Mouse (Mus musculus) thymus, adult 2 months (tissue): ENCODE measurements at regions not wholly inside any gene's neighbourhood (a gene's known extent, or its start where the extent isn't known, plus 50 kb on each side); places are given as distances from the start of the nearest gene placed in this dataset.

Experiments
- CTCF ChIP-seq: fragments of 200-500 bp; IDR thresholded peaks from 2 replicates; pipeline ENCODE4 v1.5.1; 2012; ENCODE audit warnings: mild to moderate bottlenecking, control low read depth, low read length, moderate library complexity, borderline replicate concordance; ENCODE audit not compliant: control insufficient read depth, poor library complexity, insufficient read depth; ENCODE audit errors: extremely low read depth
- POLR2A ChIP-seq: fragments of 200-500 bp; IDR thresholded peaks from 2 replicates; pipeline ENCODE4 v1.6.1; 2012; ENCODE audit warnings: mild to moderate bottlenecking, low read length, control low read depth, moderate library complexity; ENCODE audit not compliant: control insufficient read depth, poor library complexity, insufficient read depth; ENCODE audit errors: extremely low read depth

- TF ChIP-seq CTCF (no peak), POLR2A (no peak)
Observed at GRCm38 (mm10) chr11:117050788-117051187, 64.2 kb upstream of the Sec14l1 start.
